9 mouse cellular contexts compared by ENCODE assay signal in the genomic region with DNA sequence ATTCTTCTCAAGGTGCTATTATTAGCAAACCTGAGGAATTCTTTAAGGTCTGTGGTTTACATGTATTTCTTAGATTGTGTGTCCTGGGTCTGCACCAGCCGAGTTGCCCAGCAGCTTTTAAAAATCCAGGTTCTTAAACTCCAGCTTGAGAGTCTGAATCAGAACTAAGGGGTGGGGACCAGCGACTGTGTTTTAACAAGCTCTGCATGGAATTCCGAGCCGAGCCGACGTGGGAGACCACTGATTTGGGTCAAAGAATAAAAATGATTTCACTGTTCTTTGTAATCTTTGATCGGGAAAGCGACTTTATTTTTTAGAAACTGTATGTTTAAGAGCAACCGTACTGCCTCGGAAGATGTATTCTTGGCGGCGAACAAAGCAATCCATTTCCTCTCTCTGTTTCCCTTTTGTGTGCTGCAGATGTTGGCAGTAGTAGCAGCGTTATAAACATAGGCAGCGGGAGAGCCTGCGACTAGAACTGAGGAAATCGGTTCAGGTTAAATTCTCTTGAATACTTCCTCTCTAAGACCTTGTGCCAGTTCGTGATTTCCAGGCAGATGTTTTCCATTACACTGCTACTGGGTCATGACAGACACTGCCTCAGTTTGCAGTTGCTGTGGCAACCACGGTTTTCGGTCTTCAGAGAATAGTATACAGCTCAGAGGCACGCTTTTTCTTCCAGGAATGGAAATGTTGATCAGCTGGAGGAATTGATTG. TPM values are rescaled to one million over a fixed set of nuclear protein-coding genes. Genes with fewer than 3 reads are reported as not detected.
DNase-seq lines count a peak whose midpoint lies in the region; ATAC-seq lines count a peak whose summit lies in the region.
"Had no signal": no experiment of that assay in that cellular context is flagged by ENCODE, and none has a peak within 500 bp of the region (broad histone marks: within the 10 kb centered on the region; RNA-seq: fewer than 3 reads in every experiment).

No protein-coding gene starts in this region.

- H3K4me1 ChIP-seq in hindbrain, embryonic 16.5 days (ENCODE audit: control insufficient read depth, insufficient read depth, low read depth, low read length): peaks cover 3% of the 10 kb centered on the region
- H3K4me1 ChIP-seq in limb, embryonic 15.5 days: no peaks in the 10 kb centered on the region
- no peaks in the 10 kb centered on the region; the same call in 1 of the 2 replicates for H3K4me1 ChIP-seq in midbrain, embryonic 15.5 days

- peak overlapping the region; percentile 19 for H3K4me3 ChIP-seq in hindbrain, embryonic 16.5 days (ENCODE audit: low read length)
- H3K4me3 ChIP-seq in limb, embryonic 15.5 days: peak overlapping the region; percentile 35
- peak overlapping the region; percentile 16 for H3K4me3 ChIP-seq in midbrain, embryonic 15.5 days

- no peaks in the 10 kb centered on the region for H3K9me3 ChIP-seq in hindbrain, embryonic 16.5 days (ENCODE audit: control insufficient read depth, low read length)
- no peaks in the 10 kb centered on the region for H3K9me3 ChIP-seq in limb, embryonic 15.5 days
- H3K9me3 ChIP-seq in midbrain, embryonic 15.5 days: no peaks in the 10 kb centered on the region

- H3K9ac ChIP-seq in hindbrain, embryonic 16.5 days (ENCODE audit: low read depth, low read length): peak overlapping the region; percentile 38; the same call in 1 of the 2 replicates
- H3K9ac ChIP-seq in limb, embryonic 15.5 days: no peak overlapping the region
- H3K9ac ChIP-seq in midbrain, embryonic 15.5 days: no peak overlapping the region

- H3K27ac ChIP-seq in hindbrain, embryonic 16.5 days (ENCODE audit: low read depth, low read length): peak overlapping the region; percentile 3
- H3K27ac ChIP-seq in limb, embryonic 15.5 days: peak overlapping the region; percentile 84
- H3K27ac ChIP-seq in midbrain, embryonic 15.5 days: peak overlapping the region; percentile 74

- peak overlapping the region; percentile 45 for H3K4me2 ChIP-seq in hindbrain, embryonic 16.5 days (ENCODE audit: low read length)
- H3K4me2 ChIP-seq in limb, embryonic 15.5 days: peak overlapping the region; percentile 40
- H3K4me2 ChIP-seq in midbrain, embryonic 15.5 days: peak overlapping the region; percentile 31

- no peaks in the 10 kb centered on the region for H3K27me3 ChIP-seq in hindbrain, embryonic 16.5 days (replicated peaks; ENCODE audit: control insufficient read depth, insufficient read depth, low read length)
- no peaks in the 10 kb centered on the region for H3K27me3 ChIP-seq in limb, embryonic 15.5 days
- no peaks in the 10 kb centered on the region for H3K27me3 ChIP-seq in midbrain, embryonic 15.5 days (replicated peaks)

- ATAC-seq in CD4-positive, CD25-positive, alpha-beta regulatory T cell, adult 4 months: peak; percentile 92
- peak; percentile 91 for ATAC-seq in hindbrain, embryonic 16.5 days
- ATAC-seq in limb, embryonic 15.5 days (ENCODE audit: insufficient number of reproducible peaks, low FRiP score, low TSS enrichment, low read depth): peak; percentile 83
- peak; percentile 93 for ATAC-seq in midbrain, embryonic 15.5 days (replicated peaks)

- no peaks in the 10 kb centered on the region for H3K36me3 ChIP-seq in hindbrain, embryonic 16.5 days (ENCODE audit: control insufficient read depth, insufficient read depth, low read length)
- H3K36me3 ChIP-seq in limb, embryonic 15.5 days: no peaks in the 10 kb centered on the region
- no peaks in the 10 kb centered on the region for H3K36me3 ChIP-seq in midbrain, embryonic 15.5 days (replicated peaks)

- WGBS in hindbrain, embryonic 16.5 days: 40% methylated on average over 20 of the region's 20 CpGs
- WGBS in limb, embryonic 15.5 days: 15% methylated on average over 20 of the region's 20 CpGs
- 42% methylated on average over 20 of the region's 20 CpGs for WGBS in midbrain, embryonic 15.5 days

- peak; percentile 73 for DNase-seq in brain, adult 2 months (ENCODE audit: low read depth, low spot score)
- DNase-seq in gastrocnemius, adult 18-20 months (ENCODE audit: low spot score): peak; percentile 22
- DNase-seq in cerebellum, postnatal 10 days: no peak
- no peak for DNase-seq in cerebellum, adult 9-11 months

RNA-seq across cellular contexts. Expression of a gene that starts 27.3 kb away (rescaled TPM):
- polyA plus RNA-seq in CD4-positive, CD25-positive, alpha-beta regulatory T cell, adult 4 months (2017; shearing (Covaris generic)): not detected
- total RNA-seq in gastrocnemius, adult 18-20 months (2021): under 1 TPM in 1 of 2 experiments, not detected in 1; 0.07 TPM
- polyA plus RNA-seq in hindbrain, embryonic 16.5 days (2015; fragmentation: Nextera tagmentation; extraction: Ambion mirVana): 37.2 and 50.0 TPM in 2 replicates
- polyA plus RNA-seq in limb, embryonic 15.5 days (2015; fragmentation: Nextera tagmentation; extraction: Ambion mirVana): 4.4 and 5.0 TPM in 2 replicates
- polyA plus RNA-seq in midbrain, embryonic 15.5 days (2015; fragmentation: Nextera tagmentation; extraction: Ambion mirVana): 62.3 and 70.4 TPM in 2 replicates
- total RNA-seq: neutrophil, adult 5-6 weeks had no signal

Comparison
In these comparisons a context has a peak if more than half of its experiments do, and no peak if none do; other contexts are left out.
1. DNase-seq: peak in brain, adult 2 months (single experiment) and gastrocnemius, adult 18-20 months (single experiment); none in cerebellum, postnatal 10 days (0 of 2) and cerebellum, adult 9-11 months (single experiment).
2. H3K27ac ChIP-seq: peak in every context shown above with its lines; median percentile 84 in limb, embryonic 15.5 days; 74 in midbrain, embryonic 15.5 days; 3 in hindbrain, embryonic 16.5 days.
3. Peak in every context shown above with its lines, with median percentiles within 50 percentile points of each other: ATAC-seq, H3K4me2 ChIP-seq and H3K4me3 ChIP-seq.